Mouse (Mus musculus) forebrain, embryonic 14.5 days (tissue): ENCODE data around the gene Dagla. TPM values are rescaled to one million over a fixed set of nuclear protein-coding genes. Genes with fewer than 3 reads are reported as not detected.

ENCODE experiments used
- ATAC-seq: fragments of 200-750 bp; cut with Nextera tagmentation; 2 replicates; pipeline ENCODE4 v1.8.0; 2017; ENCODE audit warnings: mild to moderate bottlenecking, moderate library complexity
- DNase-seq: peaks from one replicate; pipeline ENCODE4 v3.0.0-alpha.2; 2015; ENCODE audit warnings: low spot score
- H3K27ac ChIP-seq: fragments of 300-500 bp; sonication (generic); 2 replicates; pipeline ENCODE4 v1.5.1; 2014; ENCODE audit warnings: low read depth, mild to moderate bottlenecking, control low read depth, low read length, moderate library complexity
- H3K27me3 ChIP-seq: fragments of 300-500 bp; sonication (generic); replicated peaks from 2 replicates; pipeline ENCODE4 v1.6.1; 2014; ENCODE audit warnings: low read length, control low read depth, mixed read lengths; ENCODE audit not compliant: control insufficient read depth, insufficient read depth
- H3K36me3 ChIP-seq: fragments of 300-500 bp; sonication (generic); 2 replicates; pipeline ENCODE4 v1.6.1; 2014; ENCODE audit warnings: low read length, control low read depth; ENCODE audit not compliant: control insufficient read depth, insufficient read depth
- H3K4me1 ChIP-seq: fragments of 300-500 bp; sonication (generic); 2 replicates; pipeline ENCODE4 v1.6.1; 2014; ENCODE audit warnings: antibody characterized with exemption, low read length, control low read depth; ENCODE audit not compliant: control insufficient read depth, insufficient read depth
- H3K4me2 ChIP-seq: fragments of 300-500 bp; sonication (generic); 2 replicates; pipeline ENCODE4 v1.6.1; 2014; ENCODE audit warnings: mild to moderate bottlenecking, control low read depth, low read length
- H3K4me3 ChIP-seq: fragments of 300-500 bp; sonication (generic); 2 replicates; pipeline ENCODE4 v1.5.1; 2014; ENCODE audit warnings: low read depth, low read length, control low read depth
- H3K9ac ChIP-seq: fragments of 300-500 bp; sonication (generic); 2 replicates; pipeline ENCODE4 v1.6.1; 2014; ENCODE audit warnings: mild to moderate bottlenecking, low read length, control low read depth, moderate library complexity
- H3K9me3 ChIP-seq: fragments of 300-500 bp; sonication (generic); replicated peaks from 2 replicates; pipeline ENCODE4 v1.6.1; 2016; ENCODE audit warnings: low read length, control low read depth, mixed read lengths; ENCODE audit not compliant: control insufficient read depth
- WGBS: fragments of 180-500 bp; shearing (Covaris S2); extraction: QIAGEN DNeasy Blood & Tissue Kit; methylation state at CpG from one replicate; pipeline ENCODE4 v1.1.7; 2014; 5-methylcytosine and 5-hydroxymethylcytosine counted together
- polyA plus RNA-seq: library from polyadenylated mRNA; unstranded; fragments of >200 nt; fragmentation: Nextera tagmentation; extraction: Ambion mirVana; gene quantifications from 2 replicates; pipeline ENCODE4 v1.2.1, GENCODE M21; 2014

The Dagla gene
- polyA plus RNA-seq, 1 experiment from 2014 or later = 3.6 TPM

GRCm38 (mm10) chr19:10317795-10318194, 13.1 kb upstream of the Dagla start:
- no peak overlapping the region for H3K4me2 ChIP-seq
- no peaks in the 10 kb centered on the region for H3K4me1 ChIP-seq
- no peaks in the 10 kb centered on the region for H3K27me3 ChIP-seq
- no peaks in the 10 kb centered on the region for H3K9me3 ChIP-seq
- WGBS = 71% methylated on average over 4 of the region's 4 CpGs
- no peak for ATAC-seq
- no peak for DNase-seq
- H3K9ac ChIP-seq = no peak overlapping the region
- H3K4me3 ChIP-seq = no peak overlapping the region
- H3K27ac ChIP-seq = no peak overlapping the region
- H3K36me3 ChIP-seq = no peaks in the 10 kb centered on the region

GRCm38 (mm10) chr19:10317358-10317757, 12.7 kb upstream of the Dagla start:
- Histone ChIP-seq H3K4me2 (no peak overlapping the region), H3K4me1 (no peaks in the 10 kb centered on the region), H3K27me3 (no peaks in the 10 kb centered on the region), H3K9ac (no peak overlapping the region), H3K4me3 (no peak overlapping the region), H3K36me3 (no peaks in the 10 kb centered on the region), H3K9me3 (no peaks in the 10 kb centered on the region), H3K27ac (no peak overlapping the region)
- DNase-seq (no peak), ATAC-seq (no peak)
- 97% methylated on average over 2 of the region's 2 CpGs for WGBS

GRCm38 (mm10) chr19:10316956-10317355, 12.3 kb upstream of the Dagla start:
- H3K9ac ChIP-seq = no peak overlapping the region
- WGBS = 76% methylated on average over 4 of the region's 4 CpGs
- DNase-seq (no peak), ATAC-seq (no peak)
- no peak overlapping the region for H3K4me2 ChIP-seq
- H3K27ac ChIP-seq = no peak overlapping the region
- H3K4me3 ChIP-seq = no peak overlapping the region
- no peaks in the 10 kb centered on the region for H3K36me3 ChIP-seq
- H3K4me1 ChIP-seq = no peaks in the 10 kb centered on the region
- H3K27me3 ChIP-seq = no peaks in the 10 kb centered on the region
- H3K9me3 ChIP-seq = no peaks in the 10 kb centered on the region

- DNase-seq (no peak), ATAC-seq (no peak)
- 72% methylated on average over 8 of the region's 8 CpGs for WGBS
- H3K9me3 ChIP-seq = no peaks in the 10 kb centered on the region
- H3K27ac ChIP-seq = no peak overlapping the region
- H3K4me2 ChIP-seq = no peak overlapping the region
- no peak overlapping the region for H3K9ac ChIP-seq
- H3K27me3 ChIP-seq = no peaks in the 10 kb centered on the region
- no peaks in the 10 kb centered on the region for H3K4me1 ChIP-seq
- H3K4me3 ChIP-seq = no peak overlapping the region
- H3K36me3 ChIP-seq = no peaks in the 10 kb centered on the region
Observed at GRCm38 (mm10) chr19:10312072-10312471, 7.4 kb upstream of the Dagla start.

- Histone ChIP-seq H3K36me3 (no peaks in the 10 kb centered on the region), H3K4me2 (no peak overlapping the region), H3K27ac (no peak overlapping the region), H3K27me3 (no peaks in the 10 kb centered on the region), H3K4me1 (peaks cover 4% of the 10 kb centered on the region; the same call in 1 of the 2 replicates), H3K9ac (no peak overlapping the region), H3K4me3 (no peak overlapping the region), H3K9me3 (no peaks in the 10 kb centered on the region)
- ATAC-seq (no peak), DNase-seq (no peak)
- WGBS = 59% methylated on average over 2 of the region's 2 CpGs
Observed at GRCm38 (mm10) chr19:10308990-10309389, 4.3 kb upstream of the Dagla start.

- H3K4me2 ChIP-seq = no peak overlapping the region
- no peak overlapping the region for H3K4me3 ChIP-seq
- H3K27ac ChIP-seq = no peak overlapping the region
- no peaks in the 10 kb centered on the region for H3K9me3 ChIP-seq
- H3K36me3 ChIP-seq = no peaks in the 10 kb centered on the region
- WGBS = 26% methylated on average over 6 of the region's 6 CpGs
- H3K4me1 ChIP-seq = peaks cover 5% of the 10 kb centered on the region; the same call in 1 of the 2 replicates
- DNase-seq (peak; percentile 24), ATAC-seq (no peak)
- no peak overlapping the region for H3K9ac ChIP-seq
- H3K27me3 ChIP-seq = no peaks in the 10 kb centered on the region
Observed at GRCm38 (mm10) chr19:10307941-10308340, 3.3 kb upstream of the Dagla start.

GRCm38 (mm10) chr19:10307351-10307750, 2.7 kb upstream of the Dagla start:
- no peak overlapping the region for H3K4me3 ChIP-seq
- no peaks in the 10 kb centered on the region for H3K27me3 ChIP-seq
- H3K27ac ChIP-seq = no peak overlapping the region
- peak; percentile 19 for DNase-seq
- H3K36me3 ChIP-seq = no peaks in the 10 kb centered on the region
- no peaks in the 10 kb centered on the region for H3K9me3 ChIP-seq
- ATAC-seq = no peak
- no peak overlapping the region for H3K4me2 ChIP-seq
- H3K9ac ChIP-seq = no peak overlapping the region
- WGBS = 67% methylated on average over 5 of the region's 5 CpGs
- H3K4me1 ChIP-seq = peaks cover 5% of the 10 kb centered on the region; the same call in 1 of the 2 replicates

- Histone ChIP-seq H3K36me3 (no peaks in the 10 kb centered on the region), H3K27me3 (no peaks in the 10 kb centered on the region), H3K27ac (no peak overlapping the region), H3K9me3 (no peaks in the 10 kb centered on the region), H3K4me3 (no peak overlapping the region), H3K9ac (no peak overlapping the region), H3K4me1 (peaks cover 5% of the 10 kb centered on the region; the same call in 1 of the 2 replicates), H3K4me2 (no peak overlapping the region)
- WGBS = 89% methylated on average over 5 of the region's 5 CpGs
- DNase-seq (no peak), ATAC-seq (no peak)
Observed at GRCm38 (mm10) chr19:10306521-10307243, 2.0 kb upstream of the Dagla start.

- H3K4me2 ChIP-seq = no peak overlapping the region
- WGBS = 85% methylated on average over 12 of the region's 12 CpGs
Observed at GRCm38 (mm10) chr19:10305640-10306039, 963 bp upstream of the Dagla start.

More at GRCm38 (mm10) chr19:10305640-10306039, 963 bp upstream of the Dagla start:
- no peak for ATAC-seq
- Histone ChIP-seq H3K9me3 (no peaks in the 10 kb centered on the region), H3K36me3 (no peaks in the 10 kb centered on the region), H3K27ac (no peak overlapping the region), H3K4me1 (peaks cover 5% of the 10 kb centered on the region; the same call in 1 of the 2 replicates), H3K4me3 (no peak overlapping the region), H3K9ac (no peak overlapping the region), H3K27me3 (no peaks in the 10 kb centered on the region)
- DNase-seq = no peak
